11 mouse cellular contexts compared by ENCODE assay signal in genomic region chr6:47365651-47366645, GRCm38 (mm10).
DNase-seq lines count a peak whose midpoint lies in the region; ATAC-seq lines count a peak whose summit lies in the region.
"Had no signal": no experiment of that assay in that cellular context is flagged by ENCODE, and none has a peak within 500 bp of the region (broad histone marks: within the 10 kb centered on the region; RNA-seq: fewer than 3 reads in every experiment).

No protein-coding gene starts in this region.

- peak; percentile 82 for ATAC-seq in neural tube, embryonic 11.5 days (ENCODE audit: insufficient read depth, low FRiP score, low TSS enrichment)

- no peaks in the 10 kb centered on the region for H3K9me3 ChIP-seq in neural tube, embryonic 11.5 days (ENCODE audit: control insufficient read depth, low read length)
- H3K9me3 ChIP-seq: hindbrain, embryonic 15.5 days had no signal

- peak overlapping the region; percentile 65 for H3K27ac ChIP-seq in neural tube, embryonic 11.5 days (ENCODE audit: low read depth, low read length)
- H3K27ac ChIP-seq: hindbrain, embryonic 15.5 days had no signal

- H3K4me3 ChIP-seq in neural tube, embryonic 11.5 days (ENCODE audit: low read depth, low read length), result no peak overlapping the region
- H3K4me3 ChIP-seq: hindbrain, embryonic 15.5 days; megakaryocyte, embryonic 14.5 days had no signal

- no peaks in the 10 kb centered on the region for H3K27me3 ChIP-seq in neural tube, embryonic 11.5 days (ENCODE audit: control insufficient read depth, insufficient read depth, low read length)
- H3K27me3 ChIP-seq: hindbrain, embryonic 15.5 days had no signal

- DNase-seq in cerebellum, adult 11-12 months, result peak; percentile 7
- DNase-seq in cerebellum, postnatal 14 days, result no peak
- peak; percentile 8 for DNase-seq in left cerebral cortex, postnatal 4 days
- no peak for DNase-seq in left cerebral cortex, adult 9 months (ENCODE audit: low spot score in 2 of 2)
- peak; percentile 9 for DNase-seq in gastrocnemius, postnatal 25 days
- peak; percentile 63 for DNase-seq in neural tube, embryonic 11.5 days (ENCODE audit: low spot score)
- DNase-seq in ovary, adult 18-20 months (ENCODE audit: low spot score), result no peak
- DNase-seq in right cerebral cortex, postnatal 25 days, result no peak
- DNase-seq: right cerebral cortex, adult 18-20 months had no signal

- peaks cover 2% of the 10 kb centered on the region; the same call in 1 of the 2 replicates for H3K4me1 ChIP-seq in neural tube, embryonic 11.5 days (ENCODE audit: control insufficient read depth, insufficient read depth, low read length)
- H3K4me1 ChIP-seq: megakaryocyte, embryonic 14.5 days had no signal

- no peaks in the 10 kb centered on the region for H3K36me3 ChIP-seq in neural tube, embryonic 11.5 days (ENCODE audit: control insufficient read depth, insufficient read depth, low read length)
- H3K36me3 ChIP-seq: hindbrain, embryonic 15.5 days had no signal

- H3K9ac ChIP-seq in neural tube, embryonic 11.5 days (ENCODE audit: low read length), result no peak overlapping the region; the same call in 1 of the 2 replicates
- H3K9ac ChIP-seq: hindbrain, embryonic 15.5 days had no signal

- WGBS in neural tube, embryonic 11.5 days, result 41% methylated on average over 5 of the region's 5 CpGs

- intact Hi-C loops in left cerebral cortex, postnatal 4 days (cut with DNase I), result no loop called here

- no peak overlapping the region for H3K4me2 ChIP-seq in neural tube, embryonic 11.5 days (ENCODE audit: low read depth)
- H3K4me2 ChIP-seq: hindbrain, embryonic 15.5 days had no signal

Comparison
In these comparisons a context has a peak if more than half of its experiments do, and no peak if none do; other contexts are left out.
1. DNase-seq: peak in cerebellum, adult 11-12 months (single experiment), left cerebral cortex, postnatal 4 days (single experiment), gastrocnemius, postnatal 25 days (single experiment) and neural tube, embryonic 11.5 days (single experiment); none in cerebellum, postnatal 14 days (0 of 2), left cerebral cortex, adult 9 months (0 of 2), ovary, adult 18-20 months (single experiment) and right cerebral cortex, postnatal 25 days (single experiment).